Mouse (Mus musculus) frontal cortex, adult (tissue): Measurements from ENCODE around the gene Prkaa1.
"Not testable (repeated sequence)": the region's sequence is repeated elsewhere in the genome, so short reads cannot be mapped to it uniquely, and the experiment has no call there.

ENCODE experiments used
- ATAC-seq: cut with Nextera tagmentation; 2 replicates; pipeline ENCODE4 v1.9.2; 2017; ENCODE audit warnings: mild to moderate bottlenecking, moderate library complexity, mixed read lengths; ENCODE audit not compliant: low TSS enrichment

Prkaa1 gene

DNA sequence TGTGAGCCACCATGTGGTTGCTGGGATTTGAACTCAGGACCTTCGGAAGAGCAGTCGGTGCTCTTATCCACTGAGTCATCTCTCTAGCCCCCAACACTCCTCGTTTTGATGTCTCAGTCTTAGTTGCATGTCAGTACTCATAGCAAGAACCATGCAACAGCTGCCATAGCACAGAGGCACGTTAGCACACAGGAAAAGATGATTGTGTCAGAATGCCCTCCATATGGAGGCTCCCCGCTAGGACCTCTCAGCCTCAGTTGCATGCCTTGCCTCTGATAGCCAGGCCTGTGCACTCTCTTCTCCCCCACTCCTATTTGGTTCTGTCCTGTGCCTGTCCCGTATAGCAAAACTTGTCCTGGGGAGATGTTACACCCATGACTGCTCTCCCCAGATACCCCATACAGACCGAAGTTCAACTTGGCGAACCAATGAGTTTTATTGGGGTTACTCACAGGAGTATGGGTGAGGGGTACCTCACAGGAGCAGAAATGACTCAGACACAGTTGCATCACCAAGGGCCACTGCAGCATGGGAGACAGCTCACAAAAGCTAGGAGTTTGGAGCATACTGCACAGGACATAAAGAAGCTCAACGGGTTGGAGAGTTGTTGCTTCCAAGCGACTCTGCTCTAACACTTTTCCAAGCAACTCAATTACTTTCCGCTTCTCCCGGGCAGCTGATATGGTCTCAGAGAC, 14.4 kb upstream of the Prkaa1 start:
- no peak for ATAC-seq

DNA sequence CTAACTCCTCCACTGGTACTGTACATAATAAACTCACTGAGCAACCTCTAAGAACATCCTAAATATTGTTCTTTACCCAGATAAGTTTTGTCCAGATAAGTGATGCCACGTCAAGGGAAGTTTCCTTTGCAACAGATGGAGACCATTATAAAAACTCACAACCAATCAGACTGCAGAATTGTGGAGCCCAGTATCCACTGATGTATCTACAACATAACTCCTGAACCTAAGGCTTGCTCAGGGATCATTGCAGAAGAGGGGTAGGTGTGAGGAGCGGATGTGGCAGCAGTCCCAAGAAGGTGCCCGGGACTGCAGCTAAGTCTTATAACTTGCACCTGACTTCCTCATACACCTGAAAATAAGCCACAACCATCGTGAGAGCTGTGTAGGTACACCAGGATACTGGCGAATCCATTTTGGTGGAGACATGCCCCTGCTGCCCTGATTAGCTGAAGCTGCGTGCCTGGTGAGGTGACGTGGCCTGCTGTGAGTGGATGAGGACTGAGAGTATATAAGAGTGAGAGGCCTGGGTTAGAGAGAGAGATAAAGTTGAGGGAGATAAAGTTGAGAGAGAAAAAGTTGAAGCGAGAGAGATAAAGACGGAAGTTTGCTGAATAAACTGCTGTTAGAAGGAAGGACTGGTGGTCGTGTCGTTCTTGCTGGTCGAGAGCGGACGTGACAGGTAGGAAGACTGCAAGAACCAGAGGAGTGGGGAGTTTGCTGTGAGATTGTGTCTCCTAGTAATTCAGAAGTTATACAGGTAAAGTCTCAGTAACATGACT, 12.6 kb upstream of the Prkaa1 start:
- ATAC-seq: not testable (repeated sequence)

DNA sequence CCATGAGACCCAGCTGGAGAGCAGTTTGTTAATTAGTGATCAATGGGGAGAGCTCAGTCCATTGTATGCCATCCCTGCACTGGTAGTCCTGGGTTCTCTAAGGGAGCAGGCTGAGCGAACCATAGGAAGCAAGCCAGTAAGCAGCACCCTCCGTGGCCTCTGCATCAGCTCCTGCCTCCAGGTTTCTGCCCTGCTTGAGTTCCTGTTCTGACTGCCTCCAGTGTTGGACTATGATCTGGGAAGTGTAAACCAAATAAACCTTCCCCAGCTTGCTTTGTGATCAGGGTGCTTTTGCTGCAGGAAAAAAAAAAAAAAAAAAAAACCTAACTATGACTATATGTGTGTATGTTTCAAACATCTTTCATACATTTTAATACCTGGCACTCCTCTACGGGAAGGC, 10.4 kb upstream of the Prkaa1 start:
- no peak for ATAC-seq

- no peak for ATAC-seq
Observed at GRCm38 (mm10) chr15:5134179-5134578, 9.5 kb upstream of the Prkaa1 start.

GRCm38 (mm10) chr15:5134945-5135483, 8.6 kb upstream of the Prkaa1 start:
- ATAC-seq: no peak

DNA sequence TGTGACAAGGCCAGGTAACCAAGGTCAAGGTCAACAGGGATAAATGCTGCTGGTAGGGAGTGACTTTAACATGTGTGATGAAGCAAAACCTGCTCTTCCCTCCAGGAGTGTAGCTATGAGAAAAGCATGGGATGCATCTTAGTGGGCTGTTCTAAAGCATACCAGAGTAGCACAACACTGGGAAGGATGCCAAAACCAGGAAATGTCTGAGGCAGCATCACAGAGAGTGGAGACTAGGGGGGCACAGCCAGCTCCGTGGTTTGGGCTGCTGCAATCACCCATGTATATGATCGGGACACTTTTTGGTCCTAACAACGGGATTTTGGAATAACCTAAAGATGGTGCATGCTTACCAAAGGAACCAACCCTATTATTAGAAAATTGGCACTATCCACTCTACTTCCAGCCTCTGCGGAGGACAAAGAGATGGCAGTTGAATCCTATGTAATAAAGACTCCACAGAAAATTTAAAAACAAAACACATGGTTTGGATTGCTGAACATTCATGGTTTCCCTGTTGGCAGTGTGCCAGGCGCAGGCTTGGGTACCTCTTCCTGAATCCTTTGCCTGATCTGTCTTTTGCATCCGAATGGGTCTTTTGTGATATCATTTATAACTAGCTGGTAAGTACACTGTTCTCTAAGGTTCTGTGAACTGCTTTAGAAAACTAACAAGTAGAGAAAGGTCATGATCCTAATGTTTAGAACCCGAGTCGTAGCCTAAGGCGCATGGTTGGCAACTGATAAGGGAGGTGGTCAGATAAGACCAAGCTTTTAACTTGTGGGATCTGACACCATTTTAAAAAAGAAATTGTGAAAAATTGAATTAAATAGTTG, 5.4 kb upstream of the Prkaa1 start:
- no peak for ATAC-seq

GRCm38 (mm10) chr15:5139366-5139765, 4.3 kb upstream of the Prkaa1 start:
- ATAC-seq: no peak

- ATAC-seq: no peak
Observed at GRCm38 (mm10) chr15:5139863-5140262, 3.8 kb upstream of the Prkaa1 start.

GRCm38 (mm10) chr15:5140357-5140756, 3.3 kb upstream of the Prkaa1 start:
- ATAC-seq: no peak

GRCm38 (mm10) chr15:5142047-5142446, 1.6 kb upstream of the Prkaa1 start:
- ATAC-seq: no peak

DNA sequence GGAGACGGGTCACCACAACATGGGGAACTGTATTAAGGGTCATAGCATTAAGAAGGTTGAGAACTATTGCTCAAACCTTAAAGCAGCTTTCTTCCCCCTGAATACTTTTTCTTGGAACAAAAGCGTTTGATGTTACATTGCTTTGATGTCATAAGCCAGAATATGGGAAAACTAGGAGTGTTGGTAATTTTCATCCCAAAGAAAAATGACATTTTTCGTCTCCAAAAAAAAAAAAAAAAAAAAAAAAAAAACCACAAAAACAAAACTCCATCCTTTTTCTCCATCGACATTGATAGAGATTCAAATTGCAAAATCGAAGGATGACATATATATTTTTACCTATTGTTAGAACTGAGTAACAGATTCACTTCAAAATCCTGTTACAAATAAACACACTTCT, 947 bp upstream of the Prkaa1 start:
- no peak for ATAC-seq

DNA sequence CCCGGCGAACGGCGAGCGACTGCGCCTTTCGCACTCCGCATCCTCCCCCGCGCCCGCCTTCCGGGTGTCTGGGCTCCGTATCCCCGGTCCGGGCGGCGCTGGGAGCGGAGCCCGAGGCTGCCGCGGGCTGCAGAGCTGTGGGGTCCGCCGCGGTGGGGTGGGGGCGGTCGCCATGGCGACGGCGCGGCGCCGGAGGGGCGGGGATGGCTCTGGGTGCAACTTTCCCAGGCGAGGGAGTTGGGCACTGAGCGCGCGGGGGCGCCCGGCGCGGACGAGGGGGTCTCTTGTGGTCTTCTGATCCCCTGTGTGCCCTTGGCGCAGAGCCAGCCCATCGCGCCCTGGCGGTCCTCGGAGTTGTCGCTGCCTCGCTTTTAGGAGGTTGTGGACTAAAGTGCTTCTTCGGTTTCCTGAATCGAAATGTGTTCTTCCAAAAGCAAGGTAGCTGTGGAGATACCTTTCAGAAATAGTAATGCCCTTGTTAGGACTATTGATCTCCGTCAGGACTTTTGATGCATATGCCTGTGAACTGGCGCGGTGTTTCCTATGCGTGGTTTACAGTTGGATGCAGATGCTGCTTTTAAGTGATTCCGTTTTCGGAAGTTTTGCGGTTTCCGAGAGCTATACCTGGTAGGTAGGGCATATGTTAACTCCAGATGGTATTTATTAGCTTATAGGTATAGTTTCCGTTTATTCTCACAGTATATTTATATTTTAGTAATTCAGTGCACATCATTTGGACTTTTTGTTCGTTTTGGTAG, 539 bp downstream of the Prkaa1 start:
- ATAC-seq: peak; percentile 70

DNA sequence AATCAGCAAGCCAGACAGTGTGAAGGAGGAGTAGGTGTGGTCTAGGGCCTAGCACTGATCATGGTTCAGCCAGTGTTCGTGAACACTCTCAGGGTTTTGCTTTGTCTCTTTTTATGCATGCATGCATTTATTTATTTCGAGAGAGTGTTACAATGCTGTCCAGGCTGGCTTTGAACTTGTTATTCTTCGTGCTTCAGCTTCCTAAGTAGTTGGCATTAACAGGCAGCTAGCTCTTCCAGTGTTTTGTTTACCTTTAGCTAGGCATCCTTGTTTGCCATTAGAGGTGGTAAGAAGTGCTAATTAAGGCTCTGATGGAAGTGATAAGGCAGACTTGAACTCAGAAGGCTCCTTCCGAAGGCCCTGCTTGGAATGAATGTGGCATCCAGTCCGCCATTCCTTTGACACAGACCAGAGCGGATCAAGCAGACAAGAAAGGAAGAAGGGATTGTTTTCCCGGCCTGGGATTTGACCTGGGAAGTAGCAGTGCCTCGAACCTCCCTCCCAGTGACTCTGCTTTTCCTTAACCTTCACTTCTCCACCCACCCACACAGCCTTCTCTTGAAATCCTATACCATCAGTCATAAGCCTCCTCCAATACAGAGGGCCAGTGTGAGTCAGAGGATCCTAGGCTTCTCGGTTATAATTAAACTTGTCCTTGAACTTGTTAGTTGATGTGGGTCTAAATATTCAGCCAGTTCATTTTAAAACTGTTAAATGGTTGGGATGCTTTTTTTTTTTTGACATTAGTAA, 1.7 kb downstream of the Prkaa1 start:
- no peak for ATAC-seq

DNA sequence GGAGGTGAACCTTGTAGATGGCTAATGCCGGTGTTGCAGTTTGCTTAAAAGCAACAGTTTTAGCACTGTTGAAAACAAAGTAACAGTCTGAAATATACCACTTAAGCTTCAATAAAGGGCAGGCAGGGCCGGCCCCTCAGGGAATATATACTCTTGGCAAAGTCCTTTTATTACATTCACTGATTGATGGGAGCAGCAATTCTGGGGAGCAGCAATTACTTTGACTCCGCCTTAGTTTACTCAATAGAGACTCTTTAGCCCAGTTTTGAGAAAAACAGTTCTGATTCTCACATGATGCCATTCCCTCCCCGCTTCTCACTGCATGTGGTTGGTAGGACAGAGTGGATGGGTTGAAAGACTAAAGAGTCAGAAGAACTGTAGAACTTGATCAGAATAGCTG, 5.5 kb downstream of the Prkaa1 start:
- no peak for ATAC-seq

- no peak for ATAC-seq
Observed at GRCm38 (mm10) chr15:5152171-5152570, 8.5 kb downstream of the Prkaa1 start.

GRCm38 (mm10) chr15:5154621-5155020, 11.0 kb downstream of the Prkaa1 start:
- ATAC-seq: no peak

- ATAC-seq: no peak
Observed at GRCm38 (mm10) chr15:5155093-5155492, 11.4 kb downstream of the Prkaa1 start.

GRCm38 (mm10) chr15:5156355-5156754, 12.7 kb downstream of the Prkaa1 start:
- ATAC-seq: no peak

- ATAC-seq: peak; percentile 78
Observed at GRCm38 (mm10) chr15:5157386-5157785, 13.7 kb downstream of the Prkaa1 start.

DNA sequence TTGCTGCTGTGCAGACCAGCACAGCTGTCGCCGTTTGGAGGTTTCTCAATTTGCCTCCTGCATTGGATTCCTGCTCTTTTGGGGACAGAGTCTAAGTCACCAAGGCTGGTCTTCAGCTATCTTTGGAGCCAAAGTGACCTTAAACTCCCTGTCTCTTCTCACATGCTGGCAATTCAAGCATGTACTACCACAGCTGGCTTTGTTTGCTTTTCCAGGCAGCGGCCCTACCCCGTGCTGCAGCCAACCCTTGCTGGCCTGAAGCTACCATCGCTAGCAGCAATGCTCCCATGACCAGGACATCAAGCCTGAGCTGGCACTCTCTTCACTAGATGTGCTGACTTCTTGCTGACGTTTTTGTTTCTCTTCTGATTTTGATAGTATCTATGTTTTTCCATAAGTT, 15.2 kb downstream of the Prkaa1 start:
- ATAC-seq: peak; percentile 40
